Mouse (Mus musculus): ENCODE data around the gene Plxdc2. TPM values are rescaled to one million over a fixed set of nuclear protein-coding genes. Genes with fewer than 3 reads are reported as not detected.

Gene Plxdc2
- total RNA-seq, 2 experiments from 2014 or later = 11.5 to 16.8 TPM

DNA sequence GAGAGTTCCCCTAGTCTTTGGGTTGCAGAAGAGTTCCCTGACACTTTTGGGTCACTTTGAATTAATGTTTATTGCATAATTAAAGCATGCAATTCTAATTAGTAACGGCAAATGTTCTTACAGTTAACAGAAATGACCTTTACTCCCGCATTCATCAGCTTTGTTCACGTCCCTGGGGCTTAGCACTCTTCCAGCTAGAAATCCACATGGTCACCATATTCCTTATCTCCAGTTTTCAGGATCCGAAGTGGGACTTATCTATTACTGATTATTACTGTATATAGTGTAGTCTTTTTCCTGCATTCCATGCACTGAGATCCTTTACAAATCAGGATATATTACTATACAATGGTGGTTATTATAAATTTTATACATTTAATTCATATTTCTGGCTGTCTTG is 203.2 kb downstream of the Plxdc2 start:
- DNase-seq (ENCODE audit: low spot score in 2 of 2) = no peak

DNA sequence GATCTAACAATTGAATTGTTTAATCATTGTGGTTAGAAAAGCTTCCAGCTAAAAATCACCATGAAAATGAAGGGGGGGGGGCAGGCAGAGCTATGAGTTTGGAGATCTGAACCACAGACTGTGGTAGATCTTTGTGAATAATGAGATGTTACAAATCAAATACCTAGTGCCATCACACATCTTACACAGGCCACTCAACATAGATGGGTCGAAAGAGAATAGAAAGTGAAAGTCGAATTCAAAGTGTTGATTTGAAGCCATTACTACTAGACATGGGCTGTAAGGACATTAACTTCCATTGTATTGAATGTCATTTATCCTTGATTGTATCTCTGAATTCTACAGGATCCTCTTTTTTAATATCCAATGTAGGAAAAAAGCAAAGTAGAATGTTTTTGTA is 212.2 kb downstream of the Plxdc2 start:
- no peak for DNase-seq (ENCODE audit: low spot score in 2 of 2)

DNA sequence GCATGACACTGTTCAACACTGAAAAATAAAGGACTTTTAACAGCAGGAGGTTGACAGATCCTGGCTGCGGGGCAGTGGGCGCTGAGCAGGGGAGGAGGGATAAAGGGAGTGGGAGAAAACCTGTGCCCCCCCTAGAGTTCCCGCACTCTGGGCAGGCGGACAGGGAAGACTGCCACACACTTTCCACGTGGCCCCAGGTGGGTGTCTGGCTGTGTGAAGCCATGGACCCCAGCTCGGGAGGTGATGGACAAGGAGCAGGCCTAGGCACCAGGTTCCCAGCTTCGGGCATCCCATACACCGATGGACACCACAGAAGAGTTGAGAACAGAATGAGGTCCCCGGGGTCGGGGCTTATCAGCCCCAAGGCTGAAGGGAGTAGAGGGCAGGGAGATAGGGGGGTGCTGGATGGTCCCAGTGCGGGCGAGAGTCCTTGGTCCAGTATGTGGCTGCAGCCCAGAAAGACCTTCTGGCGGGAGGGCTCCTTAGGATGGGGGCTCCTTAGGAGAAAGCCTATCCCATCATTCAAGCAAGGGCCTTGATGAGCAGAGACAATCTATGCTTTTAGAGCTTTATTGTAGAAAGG is 215.2 kb downstream of the Plxdc2 start:
- DNase-seq (ENCODE audit: low spot score in 2 of 2) = no peak

DNA sequence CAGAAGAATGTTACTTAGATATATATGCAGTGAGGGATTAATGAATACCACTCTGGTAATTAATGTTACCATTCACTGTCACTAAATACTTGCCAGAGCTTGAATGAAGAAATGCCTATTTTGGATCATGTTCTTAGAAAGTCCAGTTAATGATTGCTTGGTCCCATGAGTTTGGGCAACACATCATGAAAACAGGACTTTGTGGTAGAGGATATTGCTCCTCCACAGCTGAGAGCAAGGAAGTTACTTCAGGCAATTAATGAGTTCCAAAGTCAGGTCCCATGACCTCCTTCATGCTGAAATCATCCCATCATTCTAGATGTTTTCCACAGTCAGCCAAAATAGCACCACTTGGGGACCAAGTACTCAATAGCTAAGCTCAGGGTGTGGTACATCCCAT is 220.5 kb downstream of the Plxdc2 start:
- no peak for DNase-seq (ENCODE audit: low spot score in 2 of 2)

DNA sequence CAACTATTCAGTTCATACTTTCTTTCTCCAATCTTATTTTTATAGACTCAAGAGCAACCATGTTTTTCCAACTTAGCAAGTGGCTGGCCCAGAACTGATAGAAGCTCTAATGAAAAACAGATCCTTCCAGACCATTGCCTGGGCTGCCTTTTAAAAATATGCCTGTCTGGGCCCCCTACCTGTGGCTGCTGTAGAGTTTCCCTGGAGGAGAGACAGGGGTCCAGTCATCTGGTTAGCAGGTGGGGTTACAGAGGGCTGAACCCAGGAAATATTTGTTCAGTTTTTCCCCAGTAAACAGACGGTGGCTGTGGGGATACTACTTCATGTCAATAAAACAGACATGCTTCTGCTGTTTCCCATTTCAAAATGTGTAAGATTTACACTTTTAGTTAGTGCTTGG is 222.0 kb downstream of the Plxdc2 start:
- no peak for DNase-seq (ENCODE audit: low spot score in 2 of 2)

DNA sequence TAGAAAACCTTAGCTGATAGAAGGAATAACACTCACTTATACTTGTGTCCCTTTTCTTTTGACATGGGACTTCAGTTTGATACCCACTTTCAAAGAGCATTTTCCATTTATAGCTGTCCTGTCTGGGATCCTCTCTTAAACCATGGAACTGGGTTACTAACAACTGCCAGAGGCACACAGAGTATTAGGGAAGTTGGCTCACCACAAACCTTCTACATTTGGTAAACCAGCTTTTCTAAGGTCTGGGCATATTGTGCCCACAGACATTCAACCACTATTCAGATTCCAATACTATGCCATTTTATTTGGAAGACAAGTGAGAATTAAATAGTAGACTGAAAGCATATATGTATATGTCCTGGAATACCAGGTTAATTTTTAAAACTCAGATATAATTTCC is 232.4 kb downstream of the Plxdc2 start:
- DNase-seq (ENCODE audit: low spot score in 2 of 2) = no peak

DNA sequence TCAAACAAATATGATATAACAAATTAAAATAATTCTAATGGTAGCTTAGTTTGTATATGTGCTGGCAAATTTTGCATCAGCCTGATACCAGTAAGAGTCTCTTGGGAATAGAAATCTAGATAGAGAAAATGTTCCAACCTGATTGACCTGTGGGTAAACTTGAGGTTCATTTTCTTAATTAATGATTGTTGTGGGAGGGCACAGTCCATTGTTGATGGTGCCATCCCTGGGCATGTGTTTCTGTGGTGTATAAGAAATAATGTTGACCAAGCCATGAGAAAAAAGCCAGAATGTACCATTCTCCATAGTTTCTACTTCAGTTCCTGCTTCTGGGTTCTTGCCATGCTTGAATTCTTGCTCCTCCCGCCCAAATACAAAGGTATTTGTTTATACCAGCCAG is 239.3 kb downstream of the Plxdc2 start:
- DNase-seq (ENCODE audit: low spot score in 2 of 2) = no peak

DNA sequence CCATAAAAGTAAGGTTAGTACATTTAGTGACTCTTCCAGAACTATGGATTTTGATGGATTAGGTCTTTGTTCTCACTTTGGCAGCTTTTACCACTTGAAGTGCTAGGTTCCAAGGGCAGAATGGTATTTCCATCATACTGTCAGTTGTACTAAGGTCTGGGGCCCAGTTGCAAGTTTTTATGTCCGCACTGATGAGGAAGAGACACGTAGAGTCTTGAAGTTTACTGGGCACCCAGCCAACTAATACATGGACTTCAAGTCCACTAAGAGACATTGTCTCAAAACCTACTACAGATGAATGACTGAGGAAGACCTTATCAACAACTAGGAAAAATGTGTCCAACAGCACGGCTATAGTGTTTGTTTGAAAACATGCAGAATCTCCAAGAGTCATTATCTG is 242.1 kb downstream of the Plxdc2 start:
- DNase-seq (ENCODE audit: low spot score in 2 of 2) = no peak

DNA sequence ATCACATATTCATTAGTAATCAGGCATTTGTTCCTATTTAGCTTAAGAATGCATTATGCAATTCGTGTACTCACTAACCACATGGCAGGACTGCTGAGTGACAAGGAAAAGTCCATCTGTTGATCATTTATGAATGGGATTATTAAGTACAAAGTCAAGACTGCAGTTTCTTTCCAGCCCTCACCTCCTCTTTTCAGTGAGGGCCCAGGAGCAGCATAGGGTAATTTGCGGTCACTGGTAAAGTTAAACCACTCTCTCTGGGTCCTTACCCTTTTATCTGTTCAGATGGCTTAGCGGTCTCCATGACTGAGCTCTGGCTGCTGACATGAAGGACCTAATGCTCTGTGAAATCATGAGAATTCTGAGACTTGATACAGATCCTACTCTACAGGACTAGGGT is 248.2 kb downstream of the Plxdc2 start:
- DNase-seq (ENCODE audit: low spot score in 2 of 2) = no peak

DNA sequence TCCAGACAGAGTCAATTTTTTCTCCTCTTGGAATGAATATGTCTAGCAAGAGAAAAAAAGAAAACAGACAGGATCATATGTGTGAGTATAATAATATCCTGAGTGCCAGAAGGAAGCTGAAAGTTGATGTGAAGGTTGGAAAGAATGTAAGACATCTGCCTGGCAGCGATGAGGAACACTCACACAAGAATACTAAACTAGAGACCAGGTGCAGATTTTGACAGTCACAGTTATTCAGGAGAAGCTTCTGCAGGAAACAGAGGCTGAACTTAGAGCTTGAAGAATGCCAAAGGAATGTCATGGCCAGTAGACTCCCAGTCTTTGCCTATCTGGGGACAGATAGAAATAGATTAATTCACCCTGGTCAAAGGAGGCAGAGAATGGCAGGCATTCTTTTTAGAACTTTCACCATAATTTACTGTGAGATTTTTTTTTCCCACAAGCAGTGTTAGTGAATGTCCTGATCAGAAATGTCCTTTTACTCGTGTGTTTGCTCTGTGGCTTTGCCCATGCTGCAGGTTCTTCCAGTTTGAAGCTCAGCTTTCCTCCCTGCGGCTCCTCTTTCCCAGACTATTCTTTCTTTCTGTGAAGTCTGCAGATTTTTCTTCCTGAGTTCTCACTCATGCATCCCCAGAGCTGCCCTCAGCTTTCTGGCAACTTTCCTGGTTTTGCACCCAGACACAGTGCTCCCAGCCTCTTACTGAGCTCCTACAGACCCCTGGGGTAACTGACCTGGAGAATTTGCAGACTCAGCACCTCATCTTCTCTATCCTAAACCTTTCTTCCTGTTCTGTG is 251.9 kb downstream of the Plxdc2 start:
- DNase-seq (ENCODE audit: low spot score in 2 of 2) = no peak

DNA sequence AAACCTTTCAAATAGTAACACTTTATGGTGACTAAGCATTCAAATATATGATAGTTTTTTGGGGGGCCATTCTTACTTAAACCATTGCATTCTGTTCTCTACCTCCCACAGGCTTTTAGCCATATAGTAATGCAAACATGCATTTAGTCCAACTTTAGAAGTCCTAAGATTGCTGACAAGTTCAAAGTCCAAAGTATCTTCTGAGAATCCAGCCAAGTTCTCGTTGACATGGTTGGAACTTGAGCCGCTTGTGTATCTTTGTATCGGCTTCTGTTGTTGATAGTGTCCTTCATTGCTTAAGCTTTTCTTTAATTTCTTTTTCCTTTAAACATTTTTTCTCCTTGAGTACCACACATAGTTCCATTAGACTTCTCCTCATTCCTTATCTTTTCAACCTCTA is 286.0 kb downstream of the Plxdc2 start:
- DNase-seq (ENCODE audit: low spot score in 2 of 2) = no peak

DNA sequence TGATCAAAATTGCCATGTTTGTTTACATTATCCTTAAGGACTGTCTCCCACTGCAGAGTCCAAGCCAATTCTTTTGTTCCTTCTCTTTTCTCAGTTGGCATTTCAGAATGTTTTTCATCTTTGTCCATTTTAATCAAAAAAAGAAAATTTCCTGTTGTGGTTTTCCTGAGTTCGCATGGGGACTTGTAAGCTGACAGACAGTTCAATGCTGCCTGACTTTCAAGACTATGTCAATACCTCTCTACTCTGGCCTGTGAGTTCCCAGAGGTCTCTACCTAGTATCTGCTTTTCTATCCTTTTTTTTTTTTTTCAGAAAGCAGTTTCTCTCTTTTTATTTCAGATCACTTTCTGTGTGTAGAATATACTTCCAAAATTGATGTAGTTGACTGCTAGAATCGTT is 295.6 kb downstream of the Plxdc2 start:
- no peak for DNase-seq (ENCODE audit: low spot score in 2 of 2)

DNA sequence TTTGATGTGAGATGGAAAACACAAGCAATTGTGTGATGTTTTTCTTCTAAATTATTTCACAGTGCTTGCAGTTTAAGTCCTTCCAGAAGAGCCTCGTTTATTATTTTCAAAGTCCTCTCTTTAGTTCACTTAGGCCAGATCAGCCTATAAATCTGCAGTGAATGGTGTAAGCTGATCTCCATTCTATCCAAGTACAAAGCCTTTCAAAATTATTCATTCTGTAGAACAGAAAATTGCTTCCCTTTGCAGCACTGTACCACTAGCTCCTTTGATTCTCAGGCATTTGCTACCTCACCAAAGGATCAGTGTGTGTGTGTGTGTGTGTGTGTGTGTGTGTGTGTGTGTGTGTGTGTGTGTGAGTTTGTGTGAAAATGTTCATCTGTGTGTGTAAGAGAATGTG is 308.4 kb downstream of the Plxdc2 start:
- no peak for DNase-seq (ENCODE audit: low spot score in 2 of 2)

DNA sequence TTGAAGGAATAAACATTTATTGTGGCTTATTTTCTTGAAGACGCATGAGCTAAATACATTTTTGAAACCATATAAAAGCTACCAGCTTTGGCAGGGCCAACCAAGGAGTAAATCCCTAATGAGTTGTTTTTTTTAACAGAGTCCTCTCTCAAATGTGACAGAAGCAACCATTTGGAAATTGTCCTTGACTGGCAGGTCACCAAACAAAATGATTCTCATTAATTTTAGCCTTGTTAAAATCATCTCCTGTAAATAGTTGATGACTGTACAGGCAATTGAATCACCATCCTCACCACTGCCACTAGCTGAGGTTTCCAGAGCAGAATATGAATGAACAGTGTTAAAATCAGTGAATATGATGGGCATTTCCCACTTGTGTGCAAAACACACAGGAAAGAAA is 312.3 kb downstream of the Plxdc2 start:
- no peak for DNase-seq (ENCODE audit: low spot score in 2 of 2)

DNA sequence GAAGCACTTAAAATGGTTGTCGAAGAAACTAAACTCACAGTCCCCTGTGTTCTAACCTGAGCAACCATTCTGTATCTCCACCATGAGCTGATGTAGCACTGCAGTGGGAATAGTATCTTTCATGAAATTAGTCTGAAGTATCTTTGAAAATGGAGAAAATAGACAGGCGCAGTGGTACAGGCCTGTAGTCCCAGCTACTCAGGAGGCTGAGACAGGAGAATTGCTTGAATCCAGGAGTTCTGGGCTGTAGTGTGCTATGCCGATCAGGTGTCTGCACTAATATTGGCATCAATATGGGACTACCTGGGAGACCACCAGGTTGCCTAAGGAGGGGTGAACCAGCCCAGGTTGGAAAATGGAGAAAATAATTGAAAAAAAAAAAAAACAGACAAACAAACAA is 326.8 kb downstream of the Plxdc2 start:
- DNase-seq (ENCODE audit: low spot score in 2 of 2) = no peak

DNA sequence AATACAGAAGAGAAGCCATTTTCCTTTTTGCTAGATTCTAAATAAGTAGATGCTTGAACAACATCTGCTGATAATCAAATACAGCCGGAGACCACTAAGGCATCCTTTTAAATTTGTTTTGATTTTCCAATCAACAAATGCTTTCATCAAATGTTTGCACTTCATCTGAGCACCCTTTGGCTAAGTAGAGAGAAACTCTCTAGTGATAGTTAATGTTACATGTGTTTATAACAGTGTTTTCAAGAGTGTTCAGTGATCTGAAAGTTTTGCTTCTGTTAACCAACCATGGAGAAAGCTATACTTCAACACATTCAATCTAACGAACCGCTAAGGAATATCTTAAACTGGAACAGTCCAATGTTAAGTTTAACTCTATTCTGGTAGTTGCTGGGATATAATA is 327.6 kb downstream of the Plxdc2 start:
- no peak for DNase-seq (ENCODE audit: low spot score in 2 of 2)

DNA sequence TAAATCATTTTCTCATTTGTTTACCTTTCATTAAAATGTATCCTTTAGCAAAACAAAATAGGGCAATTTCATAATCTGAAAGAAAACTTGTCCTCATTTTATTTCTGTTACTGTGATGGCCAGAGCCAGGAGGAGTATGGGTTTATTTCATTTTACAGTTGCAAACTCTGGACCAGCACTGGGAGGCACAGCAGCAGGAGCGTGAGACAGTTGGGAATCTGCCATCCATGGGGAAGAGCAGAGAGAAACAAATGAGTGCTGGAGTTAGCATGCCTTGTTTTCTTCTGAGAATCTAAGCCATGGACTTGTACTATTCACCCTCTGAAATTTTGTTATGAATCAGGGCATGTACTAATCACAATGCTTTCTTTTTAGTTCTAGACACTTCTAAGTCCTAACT is 328.4 kb downstream of the Plxdc2 start:
- DNase-seq (ENCODE audit: low spot score in 2 of 2) = no peak

DNA sequence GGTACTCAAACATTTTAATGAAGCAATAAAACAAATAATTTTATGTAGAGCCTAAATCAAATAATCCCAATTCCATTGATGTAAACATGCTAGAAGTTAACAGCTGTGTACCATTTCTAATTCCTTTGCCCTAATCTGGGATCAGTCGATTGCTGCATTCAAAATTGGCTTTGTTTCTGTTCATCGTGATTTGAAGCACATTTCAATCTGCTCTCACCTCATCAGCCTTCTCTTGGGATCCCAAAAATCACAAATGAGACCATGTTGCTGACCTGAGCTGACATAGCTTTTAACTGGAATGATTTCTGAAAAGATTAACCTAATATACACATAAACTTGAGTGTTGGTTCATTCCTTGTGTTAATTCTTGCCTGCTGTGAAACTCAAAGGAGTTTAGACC is 340.3 kb downstream of the Plxdc2 start:
- no peak for DNase-seq (ENCODE audit: low spot score in 2 of 2)

DNA sequence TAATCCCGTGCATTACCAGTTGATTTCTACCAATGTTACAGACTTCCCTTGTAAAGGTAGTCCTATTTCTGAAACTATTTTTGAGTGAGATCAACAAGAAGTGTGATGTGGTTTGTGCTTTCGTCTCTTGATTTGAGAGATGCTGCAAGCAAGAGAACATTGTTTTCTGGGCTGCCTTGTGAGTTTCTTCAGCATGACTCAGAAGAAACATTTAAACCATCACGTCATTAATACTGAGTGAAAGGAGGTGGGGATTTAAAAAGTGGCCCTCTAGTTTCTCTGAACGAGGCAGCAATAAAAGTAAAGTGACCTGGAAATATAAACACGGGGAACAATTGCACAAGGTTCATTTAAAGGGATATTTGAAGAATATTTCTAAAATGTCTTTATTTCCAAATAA is 341.1 kb downstream of the Plxdc2 start:
- DNase-seq (ENCODE audit: low spot score in 2 of 2) = no peak

DNA sequence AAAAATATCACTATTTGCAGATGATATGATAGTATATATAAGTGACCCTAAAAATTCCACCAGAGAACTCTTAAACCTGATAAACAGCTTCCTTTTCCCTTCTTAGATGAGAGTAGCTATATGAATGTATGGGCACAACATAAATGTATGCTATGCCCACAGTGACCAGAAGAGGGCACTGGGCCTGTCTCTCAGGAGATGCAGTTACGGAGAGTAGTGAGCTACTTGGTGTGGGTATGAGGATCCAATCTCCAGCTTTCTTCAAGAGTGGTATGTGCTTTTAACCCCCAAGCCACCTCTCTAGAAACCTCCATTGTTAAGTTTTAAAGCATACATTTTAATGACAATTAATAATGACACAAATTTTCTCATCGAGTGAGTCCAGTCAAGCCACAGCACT is 350.1 kb downstream of the Plxdc2 start:
- peak in 1 of 2 experiments; percentile 4 for DNase-seq (ENCODE audit: low spot score in 2 of 2)

DNA sequence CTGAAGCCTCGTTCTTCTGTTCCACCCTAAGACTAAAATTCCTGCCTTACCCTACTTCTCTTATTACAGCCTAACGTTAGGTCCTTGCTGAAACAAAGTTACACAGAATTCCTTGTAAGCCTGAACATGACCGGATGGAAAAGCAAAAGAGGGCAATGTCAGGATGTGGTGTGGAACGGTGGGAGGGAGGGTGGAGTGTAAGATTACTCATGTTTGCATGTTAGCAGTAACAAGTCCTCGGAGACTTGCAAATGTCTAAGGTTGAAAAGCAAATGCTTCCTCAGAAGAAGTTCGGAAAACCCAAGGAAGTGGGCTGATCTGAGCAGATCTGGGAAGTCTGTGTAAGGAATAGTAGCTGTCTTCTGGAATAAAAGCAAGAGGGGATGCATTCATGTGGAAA is 353.8 kb downstream of the Plxdc2 start:
- no peak for DNase-seq (ENCODE audit: low spot score in 2 of 2)

DNA sequence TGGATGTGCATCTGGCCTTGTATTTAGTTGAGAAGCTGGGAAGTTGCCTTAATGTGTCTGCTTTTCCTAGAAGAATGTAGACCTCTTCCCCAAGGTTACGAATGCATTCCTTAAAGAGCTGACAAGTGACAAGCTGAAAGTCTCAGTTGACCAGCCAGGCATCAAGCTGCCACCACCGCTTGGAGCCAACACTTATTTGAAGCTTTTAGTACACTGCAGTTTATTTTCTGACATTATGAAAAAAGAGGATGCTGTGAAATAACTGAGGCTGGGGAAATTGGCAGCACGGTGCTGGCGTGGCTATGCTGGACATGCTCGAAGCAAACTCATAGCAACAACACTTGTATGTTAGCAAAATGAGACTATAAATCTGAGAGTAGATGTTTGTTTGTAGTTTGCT is 374.9 kb downstream of the Plxdc2 start:
- DNase-seq (ENCODE audit: low spot score in 2 of 2) = no peak

DNA sequence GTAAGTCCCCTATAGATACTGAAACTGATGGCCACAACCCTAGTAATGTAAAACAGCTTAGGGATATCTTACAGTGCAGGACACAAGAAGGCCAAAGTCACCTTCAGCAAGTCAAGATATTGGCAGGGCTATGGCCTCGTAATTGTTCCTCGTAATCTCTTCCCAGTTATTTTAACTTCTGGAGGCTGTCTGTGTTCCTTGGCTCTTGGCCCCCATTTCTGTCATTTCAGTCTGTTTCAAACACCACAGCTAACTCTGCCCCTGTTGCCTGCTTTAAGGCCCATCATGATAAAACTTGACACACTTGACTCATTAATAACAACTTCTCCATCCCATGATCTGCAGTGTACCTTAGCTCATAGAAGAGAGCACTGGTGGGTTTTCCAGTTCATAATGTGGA is 378.3 kb downstream of the Plxdc2 start:
- DNase-seq (ENCODE audit: low spot score in 2 of 2) = no peak
